In the genomic region with DNA sequence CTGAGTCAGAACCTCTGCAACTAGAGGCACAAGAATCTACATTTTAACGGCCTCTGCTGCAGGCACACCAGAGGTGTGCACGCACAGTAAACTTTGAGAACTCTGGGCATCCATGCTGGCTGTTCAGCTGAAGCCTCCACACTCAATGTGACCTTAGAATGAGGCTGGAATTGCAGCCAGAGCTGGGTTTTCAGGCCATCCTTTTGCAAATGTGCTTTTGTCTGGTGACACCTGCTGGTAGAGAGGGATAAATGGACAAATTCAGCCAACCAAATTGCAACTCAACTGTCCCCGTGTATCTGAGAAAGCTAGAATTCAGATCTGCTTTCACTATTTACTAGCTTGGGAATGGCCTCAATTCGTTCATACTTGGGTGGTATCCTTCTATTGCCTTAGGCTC, we compare ENCODE assay signal across 9 mouse cellular contexts. TPM values are rescaled to one million over a fixed set of nuclear protein-coding genes. Genes with fewer than 3 reads are reported as not detected.
DNase-seq lines count a peak whose midpoint lies in the region; ATAC-seq lines count a peak whose summit lies in the region.
"Had no signal": no experiment of that assay in that cellular context is flagged by ENCODE, and none has a peak within 500 bp of the region (broad histone marks: within the 10 kb centered on the region; RNA-seq: fewer than 3 reads in every experiment).

No protein-coding gene starts in this region.

- no peak overlapping the region for H3K4me2 ChIP-seq in liver, embryonic 11.5 days
- H3K4me2 ChIP-seq in neural tube, embryonic 15.5 days, result no peak overlapping the region
- H3K4me2 ChIP-seq: limb, embryonic 13.5 days had no signal

- H3K27ac ChIP-seq in liver, embryonic 11.5 days (ENCODE audit: low read depth, low read length), result no peak overlapping the region
- no peak overlapping the region for H3K27ac ChIP-seq in neural tube, embryonic 15.5 days (replicated peaks)
- H3K27ac ChIP-seq: limb, embryonic 13.5 days had no signal

- WGBS in liver, embryonic 11.5 days, result 36% methylated on average over 4 of the region's 4 CpGs
- WGBS in neural tube, embryonic 15.5 days, result 29% methylated on average over 4 of the region's 4 CpGs

- no peak overlapping the region for H3K9ac ChIP-seq in liver, embryonic 11.5 days (ENCODE audit: low read depth, low read length)
- H3K9ac ChIP-seq in neural tube, embryonic 15.5 days (replicated peaks), result no peak overlapping the region
- H3K9ac ChIP-seq: limb, embryonic 13.5 days had no signal

- H3K4me3 ChIP-seq in liver, embryonic 11.5 days (ENCODE audit: low read depth, low read length), result no peak overlapping the region
- H3K4me3 ChIP-seq in neural tube, embryonic 15.5 days (replicated peaks), result no peak overlapping the region
- H3K4me3 ChIP-seq: limb, embryonic 13.5 days had no signal

- DNase-seq in R1 (ENCODE audit: low read depth, low spot score), result peak; percentile 70
- DNase-seq in cerebellum, postnatal 25 days, result peak; percentile 61 to 75
- peak; percentile 38 for DNase-seq in gastrocnemius, postnatal 10 days
- DNase-seq in kidney, postnatal 10 days, result peak; percentile 73
- DNase-seq in liver, embryonic 11.5 days (ENCODE audit: low spot score), result peak; percentile 34

- no peaks in the 10 kb centered on the region for H3K36me3 ChIP-seq in liver, embryonic 11.5 days (ENCODE audit: control insufficient read depth, insufficient read depth, low read length)
- H3K36me3 ChIP-seq in neural tube, embryonic 15.5 days, result no peaks in the 10 kb centered on the region
- H3K36me3 ChIP-seq: limb, embryonic 13.5 days had no signal

- H3K9me3 ChIP-seq in liver, embryonic 11.5 days (ENCODE audit: control insufficient read depth, low read length), result no peaks in the 10 kb centered on the region
- H3K9me3 ChIP-seq in neural tube, embryonic 15.5 days (replicated peaks), result no peaks in the 10 kb centered on the region
- H3K9me3 ChIP-seq: limb, embryonic 13.5 days had no signal

- no peaks in the 10 kb centered on the region for H3K4me1 ChIP-seq in liver, embryonic 11.5 days (replicated peaks; ENCODE audit: control insufficient read depth, insufficient read depth, low read length)
- H3K4me1 ChIP-seq in neural tube, embryonic 15.5 days, result no peaks in the 10 kb centered on the region
- H3K4me1 ChIP-seq: limb, embryonic 13.5 days had no signal

- no peaks in the 10 kb centered on the region for H3K27me3 ChIP-seq in liver, embryonic 11.5 days (replicated peaks; ENCODE audit: control insufficient read depth, insufficient read depth, low read length)
- H3K27me3 ChIP-seq in neural tube, embryonic 15.5 days (replicated peaks), result no peaks in the 10 kb centered on the region
- H3K27me3 ChIP-seq: limb, embryonic 13.5 days had no signal

- ATAC-seq in CD4-positive, CD25-positive, alpha-beta regulatory T cell, adult 4 months, result peak; percentile 63
- no peak for ATAC-seq in liver, embryonic 11.5 days (replicated peaks; ENCODE audit: low FRiP score)
- ATAC-seq in neural tube, embryonic 15.5 days (ENCODE audit: low FRiP score), result peak; percentile 71
- ATAC-seq in activated CD4-positive, CD25-positive, alpha-beta regulatory T cell, adult 4 months, result no peak

RNA-seq across cellular contexts. Expression of a gene that starts 37.1 kb away (rescaled TPM):
- 1 to 10 TPM; 2.8 to 5.0 TPM for polyA plus RNA-seq in CD4-positive, CD25-positive, alpha-beta regulatory T cell, adult 4 months (2017; shearing (Covaris generic))
- 10 to 100 TPM; 23.7 to 32.5 TPM for total RNA-seq in gastrocnemius, postnatal 10 days (2021)
- 2.7 and 3.7 TPM in 2 replicates for polyA plus RNA-seq in liver, embryonic 11.5 days (2014; fragmentation: Nextera tagmentation; extraction: Ambion mirVana)
- 23.9 and 34.0 TPM in 2 replicates for polyA plus RNA-seq in neural tube, embryonic 15.5 days (2015; fragmentation: Nextera tagmentation; extraction: Ambion mirVana)
- polyA plus RNA-seq in activated CD4-positive, CD25-positive, alpha-beta regulatory T cell, adult 4 months (2017; shearing (Covaris generic)), result 1 to 10 TPM; 4.5 to 5.7 TPM

Comparison
In these comparisons a context has a peak if more than half of its experiments do, and no peak if none do; other contexts are left out.
1. ATAC-seq: peak in CD4-positive, CD25-positive, alpha-beta regulatory T cell, adult 4 months (single experiment) and neural tube, embryonic 15.5 days (single experiment); none in liver, embryonic 11.5 days (single experiment) and activated CD4-positive, CD25-positive, alpha-beta regulatory T cell, adult 4 months (single experiment).
2. Peak in every context shown above with its lines, with median percentiles within 50 percentile points of each other: DNase-seq.